Mouse (Mus musculus) spleen, adult 2 months (tissue): ENCODE results near the gene Abr.

Source experiments
- CTCF ChIP-seq: fragments of 200-500 bp; IDR thresholded peaks from 2 replicates; pipeline ENCODE4 v1.5.1; 2011; ENCODE audit warnings: mild to moderate bottlenecking, inconsistent platforms; ENCODE audit not compliant: insufficient read depth, insufficient read length, insufficient replicate concordance; ENCODE audit errors: extremely low read depth
- POLR2A ChIP-seq: fragments of 200-500 bp; IDR thresholded peaks from 2 replicates; pipeline ENCODE4 v1.6.1; 2011; ENCODE audit warnings: low read depth, low read length, inconsistent platforms

GRCm38 (mm10) chr11:76640231-76640630 lies 18.1 kb upstream of the Abr start:
- TF ChIP-seq CTCF (no peak), POLR2A (no peak)
